Mouse (Mus musculus): Measurements from ENCODE around the gene Chchd6. TPM values are rescaled to one million over a fixed set of nuclear protein-coding genes. Genes with fewer than 3 reads are reported as not detected.

Chchd6 gene
- polyA plus RNA-seq, 1 experiment, result 167 TPM

GRCm38 (mm10) chr6:89350037-89350515 lies 245.4 kb downstream of the Chchd6 start:
- Histone ChIP-seq H3K4me1 (ENCODE audit: control insufficient read depth, insufficient read depth, low read length) (peaks cover 12% of the 10 kb centered on the region), H3K27ac (ENCODE audit: insufficient read depth, low read length) (no peak overlapping the region), H3K4me3 (ENCODE audit: insufficient read depth, low read length) (no peak overlapping the region)
- TF ChIP-seq CTCF (IDR thresholded peaks at IDR 0.05; ENCODE audit: extremely low read depth, insufficient read depth, low read length) (no peak), POLR2A (IDR thresholded peaks at IDR 0.05; ENCODE audit: extremely low read depth, insufficient read depth, low read length) (no peak)

- no peak for TF ChIP-seq CTCF (IDR thresholded peaks at IDR 0.05; ENCODE audit: extremely low read depth, insufficient read depth, low read length)
- no peak for TF ChIP-seq POLR2A (IDR thresholded peaks at IDR 0.05; ENCODE audit: extremely low read depth, insufficient read depth, low read length)
- H3K4me3 ChIP-seq (ENCODE audit: insufficient read depth, low read length), result no peak overlapping the region
- H3K27ac ChIP-seq (ENCODE audit: insufficient read depth, low read length), result no peak overlapping the region
- peaks cover 14% of the 10 kb centered on the region for H3K4me1 ChIP-seq (ENCODE audit: control insufficient read depth, insufficient read depth, low read length)
These were observed 247.1 kb downstream of the Chchd6 start for GRCm38 (mm10) chr6:89348363-89348762.

- Histone ChIP-seq H3K27ac (ENCODE audit: insufficient read depth, low read length) (no peak overlapping the region), H3K4me1 (ENCODE audit: control insufficient read depth, insufficient read depth, low read length) (peaks cover 14% of the 10 kb centered on the region), H3K4me3 (ENCODE audit: insufficient read depth, low read length) (no peak overlapping the region)
- TF ChIP-seq POLR2A (IDR thresholded peaks at IDR 0.05; ENCODE audit: extremely low read depth, insufficient read depth, low read length) (no peak), CTCF (IDR thresholded peaks at IDR 0.05; ENCODE audit: extremely low read depth, insufficient read depth, low read length) (no peak)
These were observed 247.7 kb downstream of the Chchd6 start for GRCm38 (mm10) chr6:89347792-89348191.

GRCm38 (mm10) chr6:89345855-89346254 lies 249.6 kb downstream of the Chchd6 start:
- TF ChIP-seq POLR2A (IDR thresholded peaks at IDR 0.05; ENCODE audit: extremely low read depth, insufficient read depth, low read length) (no peak), CTCF (IDR thresholded peaks at IDR 0.05; ENCODE audit: extremely low read depth, insufficient read depth, low read length) (no peak)
- H3K4me3 ChIP-seq (ENCODE audit: insufficient read depth, low read length), result no peak overlapping the region
- H3K27ac ChIP-seq (ENCODE audit: insufficient read depth, low read length), result no peak overlapping the region
- H3K4me1 ChIP-seq (ENCODE audit: control insufficient read depth, insufficient read depth, low read length), result peaks cover 15% of the 10 kb centered on the region

- TF ChIP-seq CTCF (IDR thresholded peaks at IDR 0.05; ENCODE audit: extremely low read depth, insufficient read depth, low read length) (no peak), POLR2A (IDR thresholded peaks at IDR 0.05; ENCODE audit: extremely low read depth, insufficient read depth, low read length) (no peak)
- Histone ChIP-seq H3K27ac (ENCODE audit: insufficient read depth, low read length) (no peak overlapping the region), H3K4me1 (ENCODE audit: control insufficient read depth, insufficient read depth, low read length) (peaks cover 15% of the 10 kb centered on the region), H3K4me3 (ENCODE audit: insufficient read depth, low read length) (no peak overlapping the region)
These were observed 250.0 kb downstream of the Chchd6 start for GRCm38 (mm10) chr6:89345486-89345785.

- peaks cover 15% of the 10 kb centered on the region for H3K4me1 ChIP-seq (ENCODE audit: control insufficient read depth, insufficient read depth, low read length)
- no peak overlapping the region for H3K27ac ChIP-seq (ENCODE audit: insufficient read depth, low read length)
- no peak overlapping the region for H3K4me3 ChIP-seq (ENCODE audit: insufficient read depth, low read length)
- no peak for TF ChIP-seq POLR2A (IDR thresholded peaks at IDR 0.05; ENCODE audit: extremely low read depth, insufficient read depth, low read length)
- TF ChIP-seq CTCF (IDR thresholded peaks at IDR 0.05; ENCODE audit: extremely low read depth, insufficient read depth, low read length), result no peak
These were observed 250.6 kb downstream of the Chchd6 start for GRCm38 (mm10) chr6:89344613-89345485.

- Histone ChIP-seq H3K27ac (ENCODE audit: insufficient read depth, low read length) (no peak overlapping the region), H3K4me3 (ENCODE audit: insufficient read depth, low read length) (no peak overlapping the region), H3K4me1 (ENCODE audit: control insufficient read depth, insufficient read depth, low read length) (peaks cover 21% of the 10 kb centered on the region)
- TF ChIP-seq POLR2A (IDR thresholded peaks at IDR 0.05; ENCODE audit: extremely low read depth, insufficient read depth, low read length), result no peak
- no peak for TF ChIP-seq CTCF (IDR thresholded peaks at IDR 0.05; ENCODE audit: extremely low read depth, insufficient read depth, low read length)
These were observed 253.5 kb downstream of the Chchd6 start for GRCm38 (mm10) chr6:89341981-89342380.

GRCm38 (mm10) chr6:89339447-89339846 lies 256.0 kb downstream of the Chchd6 start:
- TF ChIP-seq CTCF (IDR thresholded peaks at IDR 0.05; ENCODE audit: extremely low read depth, insufficient read depth, low read length) (0 out of 2 replicates have a peak, but pooled peaks have one; percentile 24), POLR2A (IDR thresholded peaks at IDR 0.05; ENCODE audit: extremely low read depth, insufficient read depth, low read length) (no peak)
- peaks cover 12% of the 10 kb centered on the region for H3K4me1 ChIP-seq (ENCODE audit: control insufficient read depth, insufficient read depth, low read length)
- no peak overlapping the region for H3K27ac ChIP-seq (ENCODE audit: insufficient read depth, low read length)
- no peak overlapping the region for H3K4me3 ChIP-seq (ENCODE audit: insufficient read depth, low read length)

GRCm38 (mm10) chr6:89338733-89339132 lies 256.7 kb downstream of the Chchd6 start:
- TF ChIP-seq CTCF (IDR thresholded peaks at IDR 0.05; ENCODE audit: extremely low read depth, insufficient read depth, low read length) (no peak), POLR2A (IDR thresholded peaks at IDR 0.05; ENCODE audit: extremely low read depth, insufficient read depth, low read length) (no peak)
- Histone ChIP-seq H3K4me3 (ENCODE audit: insufficient read depth, low read length) (no peak overlapping the region), H3K27ac (ENCODE audit: insufficient read depth, low read length) (no peak overlapping the region), H3K4me1 (ENCODE audit: control insufficient read depth, insufficient read depth, low read length) (peaks cover 11% of the 10 kb centered on the region)

GRCm38 (mm10) chr6:89337574-89337973 lies 257.9 kb downstream of the Chchd6 start:
- Histone ChIP-seq H3K4me1 (ENCODE audit: control insufficient read depth, insufficient read depth, low read length) (peaks cover 11% of the 10 kb centered on the region), H3K27ac (ENCODE audit: insufficient read depth, low read length) (peak overlapping the region; percentile 48; the same call in 1 of the 2 replicates), H3K4me3 (ENCODE audit: insufficient read depth, low read length) (no peak overlapping the region)
- TF ChIP-seq POLR2A (IDR thresholded peaks at IDR 0.05; ENCODE audit: extremely low read depth, insufficient read depth, low read length) (no peak), CTCF (IDR thresholded peaks at IDR 0.05; ENCODE audit: extremely low read depth, insufficient read depth, low read length) (no peak)
